Mouse (Mus musculus) cerebellum, adult 2 months (tissue): Measurements from ENCODE around the gene Ppp1ca.

Experiments used
- CTCF ChIP-seq: fragments of 200-500 bp; IDR thresholded peaks from 2 replicates; pipeline ENCODE4 v1.5.1; 2011; ENCODE audit warnings: low read depth, mild to moderate bottlenecking, control low read depth, low read length, moderate library complexity, borderline replicate concordance; ENCODE audit not compliant: insufficient read depth
- POLR2A ChIP-seq: fragments of 200-500 bp; IDR thresholded peaks from 2 replicates; pipeline ENCODE4 v1.6.1; 2011; ENCODE audit warnings: low read length, control low read depth, borderline replicate concordance; ENCODE audit not compliant: insufficient read depth

DNA sequence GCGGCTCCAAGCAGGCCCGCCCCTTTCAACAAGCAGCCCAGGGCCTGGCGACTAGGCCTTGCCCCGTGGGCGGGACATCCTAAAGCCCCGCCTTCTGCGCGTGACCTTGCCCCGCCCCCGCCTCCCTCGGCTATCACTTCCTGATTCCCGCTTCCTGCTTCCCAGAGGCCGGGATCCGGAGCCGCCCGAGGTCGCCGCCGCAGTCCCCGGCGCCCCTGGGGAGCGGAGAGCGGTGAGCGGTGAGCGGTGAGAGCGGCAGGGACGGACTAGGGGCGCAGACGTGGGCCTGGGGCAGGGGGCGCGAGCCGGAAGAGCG, 43.4 kb upstream of the Ppp1ca start, which contains the start of gene Coro1b:
- TF ChIP-seq CTCF (no peak), POLR2A (peak; percentile 62; the same call in 1 of the 2 replicates)
